Mouse (Mus musculus): ENCODE results near the gene Tmed1. TPM values are rescaled to one million over a fixed set of nuclear protein-coding genes. Genes with fewer than 3 reads are reported as not detected.
"Not testable (repeated sequence)": the region's sequence is repeated elsewhere in the genome, so short reads cannot be mapped to it uniquely, and the experiment has no call there.

Gene Tmed1
- polyA plus RNA-seq, 1 experiment = 41.3 TPM

DNA sequence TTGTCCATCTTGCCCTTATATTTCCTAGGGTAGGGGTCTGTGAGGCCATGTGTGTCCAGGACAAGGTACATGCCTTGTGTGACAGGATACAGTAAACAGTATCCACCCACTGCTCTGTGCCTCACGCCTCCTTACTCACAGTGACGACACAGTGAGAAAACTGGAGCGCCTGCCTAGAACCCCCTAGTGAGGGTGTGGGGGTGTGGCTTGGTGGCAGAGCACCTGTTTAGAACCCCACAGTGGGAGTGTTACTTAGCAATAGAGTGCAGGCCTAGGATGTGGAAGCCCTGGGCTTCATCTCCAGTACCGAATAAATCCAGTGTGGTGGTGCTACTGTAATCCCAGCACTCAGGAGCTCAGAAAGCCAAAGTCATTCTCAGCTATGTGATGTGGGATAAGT lies 37.1 kb downstream of the Tmed1 start:
- DNase-seq (ENCODE audit: low read depth) = no peak

- no peak for DNase-seq (ENCODE audit: low read depth)
These were observed 40.7 kb downstream of the Tmed1 start for GRCm38 (mm10) chr9:21469032-21470024.

DNA sequence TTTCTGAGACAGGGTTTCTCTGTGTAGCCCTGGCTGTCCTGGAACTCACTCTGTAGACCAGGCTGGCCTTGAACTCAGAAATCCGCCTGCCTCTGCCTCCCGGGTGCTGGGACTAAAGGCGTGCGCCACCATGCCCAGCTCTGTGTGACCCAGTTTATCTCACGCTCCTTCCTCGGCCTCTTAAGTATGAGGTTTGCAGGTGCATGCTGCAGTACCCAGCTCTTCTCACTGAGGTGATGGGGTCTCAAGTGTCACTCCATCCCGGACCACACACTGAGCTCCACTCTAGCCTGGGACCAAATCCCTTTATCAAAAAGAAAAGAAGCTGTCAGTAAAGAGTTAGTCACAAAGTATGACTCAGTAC lies 45.5 kb downstream of the Tmed1 start:
- not testable (repeated sequence) for DNase-seq (ENCODE audit: low read depth)

DNA sequence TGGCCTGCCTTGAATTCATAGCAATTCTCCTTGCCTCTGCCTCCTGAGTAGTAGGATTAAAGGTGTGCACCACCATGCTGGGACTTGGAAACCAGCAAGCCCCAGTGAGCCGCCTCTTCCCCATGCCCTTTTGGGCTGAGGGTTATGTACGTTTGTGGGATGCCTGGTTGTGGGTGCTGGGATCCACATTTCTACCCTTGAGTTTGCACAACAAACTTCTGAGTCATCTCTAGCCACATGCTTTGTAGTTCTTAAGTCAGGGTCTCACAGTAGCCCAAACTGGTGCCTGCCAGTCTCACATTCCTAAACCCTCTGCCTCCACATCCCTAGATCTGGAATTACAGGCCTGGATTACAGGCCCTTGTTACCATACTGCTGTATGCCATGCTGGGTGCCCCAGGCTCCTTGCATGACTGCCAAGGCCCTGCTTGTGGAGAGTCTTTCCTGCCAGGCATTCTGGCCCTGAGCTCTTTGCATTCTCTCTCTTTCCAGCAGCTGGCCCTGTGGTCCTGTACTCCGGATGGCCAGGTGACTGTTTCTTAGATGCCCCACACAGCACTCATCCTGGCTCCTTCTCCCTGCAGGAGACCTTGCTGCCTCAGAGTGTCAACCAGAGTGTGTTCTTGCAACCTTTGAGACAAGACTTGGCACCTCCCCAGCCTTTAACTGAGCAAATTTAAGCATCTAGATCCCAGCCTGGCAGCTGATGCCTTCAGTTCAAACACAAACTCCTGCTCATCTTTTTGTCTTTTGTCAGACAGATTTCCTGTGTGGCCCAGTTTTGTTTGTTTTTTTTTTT lies 46.1 kb downstream of the Tmed1 start:
- no peak for DNase-seq (ENCODE audit: low read depth)

DNA sequence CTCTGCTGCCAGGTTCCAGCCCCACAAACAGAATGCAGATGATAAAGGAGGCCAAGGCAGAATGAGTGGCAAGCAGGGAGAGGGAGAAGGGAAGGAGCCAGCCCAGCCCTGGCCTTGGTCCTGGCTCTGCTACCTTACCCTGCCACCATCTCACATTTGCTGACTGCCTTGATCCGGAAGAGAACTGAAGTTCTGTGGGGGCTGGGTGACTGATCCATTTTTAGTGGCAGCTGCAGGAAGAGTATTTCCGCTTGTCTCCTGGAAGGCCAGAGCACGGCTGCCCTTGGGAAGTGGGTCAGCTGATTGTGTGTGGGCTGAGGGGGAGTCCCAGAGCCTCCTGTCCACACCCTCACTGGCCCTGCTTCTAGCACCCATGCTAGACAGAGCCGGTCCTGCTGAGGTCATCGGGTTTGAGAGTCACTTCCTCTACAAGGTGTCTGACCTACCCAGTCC lies 46.9 kb downstream of the Tmed1 start:
- no peak for DNase-seq (ENCODE audit: low read depth)

DNA sequence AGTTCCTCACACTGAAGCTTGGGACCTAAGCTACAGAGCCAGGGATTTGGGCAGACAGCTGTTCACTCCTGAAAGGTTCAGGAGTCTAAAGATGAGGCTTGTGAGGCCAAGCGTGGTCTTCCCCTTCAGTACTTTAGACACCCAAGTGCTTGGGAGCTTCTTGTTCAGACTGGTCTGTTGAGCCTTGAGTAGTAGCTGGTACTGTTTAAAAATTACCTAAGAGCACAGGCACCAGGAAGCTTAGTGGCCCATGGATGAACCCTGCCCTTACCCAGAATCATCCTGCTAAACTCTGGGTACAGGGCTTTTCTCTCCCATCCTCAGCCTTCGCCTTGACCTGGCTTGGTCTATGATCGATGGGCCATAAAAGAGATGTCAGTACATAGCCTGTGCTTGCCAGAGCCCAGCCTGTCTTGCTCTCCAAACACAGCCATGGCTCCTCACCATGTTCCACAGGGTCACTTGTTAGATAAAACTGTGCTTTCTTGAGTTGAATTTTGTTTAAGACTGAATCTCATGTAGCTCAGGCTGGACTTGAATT lies 49.6 kb downstream of the Tmed1 start:
- DNase-seq (ENCODE audit: low read depth) = no peak

- DNase-seq (ENCODE audit: low read depth) = no peak
These were observed 51.2 kb downstream of the Tmed1 start for GRCm38 (mm10) chr9:21458821-21459220.

Other genes starting within 250 kb of the Tmed1 start
- 25.7 and 27.3 TPM in 2 replicates for gene Atg4d, start 245.0 kb downstream of the Tmed1 start, polyA plus RNA-seq (2012; rRNA removed)
- gene Kri1, start 222.3 kb downstream of the Tmed1 start, polyA plus RNA-seq (2012; rRNA removed) = 19.8 and 20.5 TPM in 2 replicates
- gene Cdkn2d, start 218.8 kb downstream of the Tmed1 start, polyA plus RNA-seq (2012; rRNA removed) = 21.0 and 25.1 TPM in 2 replicates
- gene Ap1m2, start 197.9 kb downstream of the Tmed1 start, polyA plus RNA-seq (2012; rRNA removed) = 92.6 and 101 TPM in 2 replicates
- 51.7 and 61.5 TPM in 2 replicates for gene Slc44a2, start 189.6 kb downstream of the Tmed1 start, polyA plus RNA-seq (2012; rRNA removed)
- 44.2 and 47.5 TPM in 2 replicates for gene Ilf3, start 142.4 kb downstream of the Tmed1 start, polyA plus RNA-seq (2012; rRNA removed)
- 15.1 and 19.6 TPM in 2 replicates for gene Qtrt1, start 98.4 kb downstream of the Tmed1 start, polyA plus RNA-seq (2012; rRNA removed)
- 81.3 and 90.0 TPM in 2 replicates for gene Dnm2, start 85.3 kb downstream of the Tmed1 start, polyA plus RNA-seq (2012; rRNA removed)
- 3.4 and 3.5 TPM in 2 replicates for gene AB124611, start 15.9 kb upstream of the Tmed1 start, polyA plus RNA-seq (2012; rRNA removed)
- 63.2 and 67.0 TPM in 2 replicates for gene Carm1, start 36.6 kb upstream of the Tmed1 start, polyA plus RNA-seq (2012; rRNA removed)
- gene Timm29, start 82.5 kb upstream of the Tmed1 start, polyA plus RNA-seq (2012; rRNA removed) = 28.3 and 35.8 TPM in 2 replicates
- gene Yipf2, start 82.6 kb upstream of the Tmed1 start, polyA plus RNA-seq (2012; rRNA removed) = 95.2 and 112 TPM in 2 replicates
- 38.3 and 46.2 TPM in 2 replicates for gene Smarca4, start 105.9 kb upstream of the Tmed1 start, polyA plus RNA-seq (2012; rRNA removed)
- 42.1 and 42.8 TPM in 2 replicates for gene Ldlr, start 213.2 kb upstream of the Tmed1 start, polyA plus RNA-seq (2012; rRNA removed)

All from gonadal fat pad, adult 2 months (tissue).